Mouse (Mus musculus) CH12.LX (cell line): Measurements from ENCODE around the gene Kif11. TPM values are rescaled to one million over a fixed set of nuclear protein-coding genes. Genes with fewer than 3 reads are reported as not detected.

Experiments used
- DNase-seq: peaks from one replicate; pipeline ENCODE4 v3.0.0-alpha.2; 2013; ENCODE audit errors: extremely low read depth
- H3K27ac ChIP-seq: 2 replicates; pipeline ENCODE4 v1.5.1; 2012; ENCODE audit warnings: low read depth, mild to moderate bottlenecking, control low read depth, moderate library complexity; ENCODE audit not compliant: insufficient read depth
- H3K27me3 ChIP-seq: replicated peaks from 2 replicates; pipeline ENCODE3; 2012; ENCODE audit warnings: inconsistent platforms
- H3K36me3 ChIP-seq, 2 experiments: replicated peaks in 1 of 2; 2 replicates each; pipeline versions ENCODE3 to v1.6.1; 2012; ENCODE audit warnings: inconsistent platforms in 1 of 2, low read length in 1 of 2, mild to moderate bottlenecking in 1 of 2, mixed read lengths in 1 of 2, moderate library complexity in 1 of 2; ENCODE audit not compliant: control insufficient read depth in 1 of 2, insufficient read depth in 1 of 2
- H3K4me1 ChIP-seq, 2 experiments: 2 replicates each; pipeline ENCODE4 v1.6.1; 2012; ENCODE audit warnings: inconsistent platforms in 1 of 2, moderate library complexity in 1 of 2; ENCODE audit not compliant: insufficient read depth in 2 of 2, control insufficient read depth in 1 of 2
- H3K4me2 ChIP-seq: 2 replicates; pipeline ENCODE4 v1.6.1; 2012; ENCODE audit warnings: low read depth, mild to moderate bottlenecking, control low read depth; ENCODE audit not compliant: poor library complexity, insufficient read depth, severe bottlenecking
- H3K4me3 ChIP-seq, 3 experiments: fragments of 150-350 bp in 1 of 3; sonication (generic) in 1 of 3; replicated peaks in 1 of 3; 2 replicates each; pipeline versions ENCODE3 to v1.5.1; 2011 to 2012; ENCODE audit warnings: low read depth in 2 of 3, low read length in 2 of 3, mild to moderate bottlenecking in 2 of 3, moderate library complexity in 2 of 3, control low read depth in 1 of 3, improper control_type of control experiment in 1 of 3, inconsistent platforms in 1 of 3, mixed read lengths in 1 of 3; ENCODE audit not compliant: poor library complexity in 1 of 3
- H3K79me2 ChIP-seq: replicated peaks from 2 replicates; pipeline ENCODE4 v1.6.1; 2012; ENCODE audit warnings: mild to moderate bottlenecking, moderate library complexity; ENCODE audit not compliant: control insufficient read depth, poor library complexity, insufficient read depth, severe bottlenecking; ENCODE audit errors: extremely low read depth
- H3K9ac ChIP-seq: 2 replicates; pipeline ENCODE4 v1.6.1; 2012; ENCODE audit warnings: low read depth, mild to moderate bottlenecking, control low read depth, moderate library complexity; ENCODE audit not compliant: insufficient read depth
- H3K9me3 ChIP-seq: replicated peaks from 2 replicates; pipeline ENCODE3; 2012; ENCODE audit warnings: low read length, inconsistent platforms, mixed read lengths
- BHLHE40 ChIP-seq: IDR thresholded peaks from 2 replicates; pipeline ENCODE4 v1.6.1; 2011; ENCODE audit warnings: mild to moderate bottlenecking, low read depth, low read length, improper control_type of control experiment
- CHD1 ChIP-seq: IDR thresholded peaks from 2 replicates; pipeline ENCODE4 v1.6.1; 2012; ENCODE audit warnings: low read depth, low read length, improper control_type of control experiment, inconsistent platforms
- E2F4 ChIP-seq: IDR thresholded peaks from 2 replicates; pipeline ENCODE4 v1.6.1; 2011; ENCODE audit warnings: low read depth, low read length, improper control_type of control experiment; ENCODE audit not compliant: insufficient replicate concordance
- ELF1 ChIP-seq: IDR thresholded peaks from 2 replicates; pipeline ENCODE4 v1.6.1; 2014; ENCODE audit warnings: low read depth, mild to moderate bottlenecking, inconsistent platforms, low read length, improper control_type of control experiment
- GABPA ChIP-seq: IDR thresholded peaks from 2 replicates; pipeline ENCODE4 v1.6.1; 2012; ENCODE audit warnings: low read depth, low read length, improper control_type of control experiment, inconsistent platforms; ENCODE audit not compliant: insufficient replicate concordance
- IRF4 ChIP-seq: IDR thresholded peaks from 2 replicates; pipeline ENCODE4 v1.6.1; 2014; ENCODE audit warnings: low read depth, mild to moderate bottlenecking, inconsistent platforms, low read length, improper control_type of control experiment
- JUN ChIP-seq: IDR thresholded peaks from 2 replicates; pipeline ENCODE4 v1.6.1; 2011; ENCODE audit warnings: low read depth, mild to moderate bottlenecking, low read length, improper control_type of control experiment, moderate library complexity; ENCODE audit not compliant: insufficient read depth
- KAT2A ChIP-seq: IDR thresholded peaks from 2 replicates; pipeline ENCODE4 v1.6.1; 2012; ENCODE audit warnings: low read length, improper control_type of control experiment, inconsistent platforms; ENCODE audit not compliant: insufficient replicate concordance
- MXI1 ChIP-seq: IDR thresholded peaks from 2 replicates; pipeline ENCODE4 v1.6.1; 2011; ENCODE audit warnings: mild to moderate bottlenecking, low read depth, low read length, improper control_type of control experiment
- MYC ChIP-seq: IDR thresholded peaks from 2 replicates; pipeline ENCODE4 v1.6.1; 2011; ENCODE audit warnings: low read depth, mild to moderate bottlenecking, improper control_type of control experiment, low read length
- PAX5 ChIP-seq: IDR thresholded peaks from 2 replicates; pipeline ENCODE4 v1.6.1; 2012; ENCODE audit warnings: low read length, inconsistent platforms, mixed read lengths
- POLR2A ChIP-seq: IDR thresholded peaks from 2 replicates; pipeline ENCODE4 v1.6.1; 2011; ENCODE audit warnings: low read depth, mild to moderate bottlenecking, improper control_type of control experiment, low read length
- POLR2AphosphoS2 ChIP-seq: IDR thresholded peaks from 2 replicates; pipeline ENCODE4 v1.6.1; 2011; ENCODE audit warnings: low read depth, low read length, improper control_type of control experiment
- UBTF ChIP-seq: IDR thresholded peaks from 2 replicates; pipeline ENCODE4 v1.6.1; 2012; ENCODE audit warnings: low read depth, mild to moderate bottlenecking, inconsistent platforms, low read length, improper control_type of control experiment, moderate library complexity
- USF2 ChIP-seq: conservative IDR thresholded peaks from 2 replicates; pipeline ENCODE4 v1.6.1; 2011; ENCODE audit warnings: low read depth, low read length, improper control_type of control experiment
- ZMIZ1 ChIP-seq: IDR thresholded peaks from 2 replicates; pipeline ENCODE4 v1.6.1; 2012; ENCODE audit warnings: low read depth, mild to moderate bottlenecking, inconsistent platforms, low read length, improper control_type of control experiment
- ZNF384 ChIP-seq: IDR thresholded peaks from 2 replicates; pipeline ENCODE4 v1.6.1; 2012; ENCODE audit warnings: low read depth, low read length, improper control_type of control experiment, inconsistent platforms
- dilution Hi-C: fragments of 300-500 bp; cut with MboI; formaldehyde crosslinking; loops from 2 replicates; pipeline ENCODE4 v1.14.3; 2020; ENCODE audit warnings: low sequenced_read_pairs; ENCODE audit not compliant: extremely low pct_unique_long_range_greater_than_20kb, extremely low pct_ligation_motif_present
- in situ Hi-C: fragments of 300-500 bp; cut with MboI; formaldehyde crosslinking; loops from 3 replicates; pipeline ENCODE4 v1.14.3; 2019; ENCODE audit warnings: low sequenced_read_pairs, low pct_ligation_motif_present, low pct_unique_long_range_greater_than_20kb, mixed read lengths
- polyA plus RNA-seq: library from polyadenylated mRNA; unstranded; fragments of >175 nt; gene quantifications from 2 replicates; pipeline ENCODE4 v1.2.1, GENCODE M21; 2012; ENCODE audit warnings: low read depth; ENCODE audit not compliant: insufficient read length
- total RNA-seq, 2 experiments: library from RNA; depleted of rRNA; stranded (reverse); fragments of 300-350 nt in 1 of 2; fragments of >200 nt in 1 of 2; gene quantifications; 2 replicates each; pipeline ENCODE4 v1.2.3; 2012 to 2014

The Kif11 gene
- total and polyA plus RNA-seq, 3 experiments, result 61.7 to 144 (median 67.8) TPM

- dilution Hi-C loops (no loop called here), in situ Hi-C loops (no loop called here)
- Histone ChIP-seq H3K9ac (no peak overlapping the region), H3K36me3 (peaks cover 18 to 71% of the 10 kb centered on the region in 2 experiments), H3K27ac (no peak overlapping the region), H3K27me3 (no peaks in the 10 kb centered on the region), H3K4me1 (peaks cover 0 to 6% of the 10 kb centered on the region in 2 experiments; a peak in 2 of 4 replicates), H3K79me2 (peaks cover 69% of the 10 kb centered on the region), H3K4me2 (no peak overlapping the region), H3K9me3 (peaks cover 14% of the 10 kb centered on the region), H3K4me3 (no peak overlapping the region)
- TF ChIP-seq GABPA (no peak), ZMIZ1 (no peak), MXI1 (no peak), ZNF384 (no peak), IRF4 (no peak), CHD1 (no peak), MYC (no peak), PAX5 (no peak), JUN (no peak), POLR2AphosphoS2 (no peak), UBTF (no peak), USF2 (no peak), E2F4 (no peak), POLR2A (no peak), KAT2A (no peak)
- DNase-seq, result no peak
Observed at GRCm38 (mm10) chr19:37348952-37349351, 27.3 kb upstream of the Kif11 start.

GRCm38 (mm10) chr19:37352756-37353155, 23.4 kb upstream of the Kif11 start:
- in situ Hi-C loops (no loop called here), dilution Hi-C loops (no loop called here)
- Histone ChIP-seq H3K36me3 (peaks cover 22 to 65% of the 10 kb centered on the region in 2 experiments), H3K27me3 (no peaks in the 10 kb centered on the region), H3K27ac (no peak overlapping the region), H3K4me3 (no peak overlapping the region), H3K79me2 (peaks cover 71% of the 10 kb centered on the region), H3K4me1 (peaks cover 0 to 4% of the 10 kb centered on the region in 2 experiments; a peak in 1 of 4 replicates), H3K4me2 (no peak overlapping the region), H3K9ac (no peak overlapping the region), H3K9me3 (peaks cover 14% of the 10 kb centered on the region)
- DNase-seq, result no peak
- TF ChIP-seq PAX5 (no peak), E2F4 (no peak), USF2 (no peak), KAT2A (no peak), BHLHE40 (no peak), ELF1 (no peak)
